Mouse (Mus musculus) limb, embryonic 13.5 days (tissue): Measurements from ENCODE around the gene Spaca7. TPM values are rescaled to one million over a fixed set of nuclear protein-coding genes. Genes with fewer than 3 reads are reported as not detected.

Experiments used
- polyA plus RNA-seq: library from polyadenylated mRNA; unstranded; fragments of >200 nt; fragmentation: Nextera tagmentation; extraction: Ambion mirVana; gene quantifications from 2 replicates; pipeline ENCODE4 v1.2.1, GENCODE M21; 2015

Gene Spaca7
- polyA plus RNA-seq, 1 experiment from 2014 or later, result not detected

Other genes with a start within 250 kb of the Spaca7 start
- not detected in 2 replicates for gene Sox1, start 177.7 kb upstream of the Spaca7 start, polyA plus RNA-seq
- gene Tubgcp3, start 99.2 kb downstream of the Spaca7 start, polyA plus RNA-seq, result 36.3 and 40.7 TPM in 2 replicates
- 15.2 and 15.9 TPM in 2 replicates for gene Atp11a, start 184.0 kb downstream of the Spaca7 start, polyA plus RNA-seq